Mouse (Mus musculus) c-Kit-negative CD71-positive TER-119-positive erythroid progenitor cells, embryonic 14.5 days (primary cell): ENCODE data around the gene Stra6.

Source experiments
- DNase-seq: peaks from one replicate; pipeline ENCODE4 v3.0.0-alpha.2; 2013; ENCODE audit warnings: low read depth, low spot score

The Stra6 gene

GRCm38 (mm10) chr9:58130909-58131308, 67.3 kb downstream of the Stra6 start:
- no peak for DNase-seq

- no peak for DNase-seq
These were observed 68.1 kb downstream of the Stra6 start for GRCm38 (mm10) chr9:58131735-58132134.

GRCm38 (mm10) chr9:58133893-58134884, 70.6 kb downstream of the Stra6 start:
- no peak for DNase-seq

GRCm38 (mm10) chr9:58134906-58135305, 71.3 kb downstream of the Stra6 start:
- DNase-seq: no peak

- no peak for DNase-seq
These were observed 72.3 kb downstream of the Stra6 start for GRCm38 (mm10) chr9:58135921-58136321.

GRCm38 (mm10) chr9:58139947-58140346, 76.4 kb downstream of the Stra6 start:
- no peak for DNase-seq

- DNase-seq: no peak
These were observed 79.8 kb downstream of the Stra6 start for GRCm38 (mm10) chr9:58143419-58143818.

- DNase-seq: no peak
These were observed 81.1 kb downstream of the Stra6 start for GRCm38 (mm10) chr9:58144664-58145063.

- DNase-seq: no peak
These were observed 81.8 kb downstream of the Stra6 start for GRCm38 (mm10) chr9:58145417-58145816.

- DNase-seq: no peak
These were observed 85.2 kb downstream of the Stra6 start for GRCm38 (mm10) chr9:58148806-58149205.

- DNase-seq: no peak
These were observed 87.3 kb downstream of the Stra6 start for GRCm38 (mm10) chr9:58150733-58151361.

- DNase-seq: no peak
These were observed 89.5 kb downstream of the Stra6 start for GRCm38 (mm10) chr9:58153095-58153494.

GRCm38 (mm10) chr9:58155366-58155765, 91.8 kb downstream of the Stra6 start:
- DNase-seq: no peak

- DNase-seq: no peak
These were observed 93.4 kb downstream of the Stra6 start for GRCm38 (mm10) chr9:58156819-58157560.

- DNase-seq: no peak
These were observed 94.2 kb downstream of the Stra6 start for GRCm38 (mm10) chr9:58157838-58158237.

GRCm38 (mm10) chr9:58158541-58159311, 95.1 kb downstream of the Stra6 start:
- no peak for DNase-seq

- DNase-seq: no peak
These were observed 96.3 kb downstream of the Stra6 start for GRCm38 (mm10) chr9:58159855-58160254.

- DNase-seq: no peak
These were observed 96.7 kb downstream of the Stra6 start for GRCm38 (mm10) chr9:58160315-58160714.

- DNase-seq: no peak
These were observed 98.6 kb downstream of the Stra6 start for GRCm38 (mm10) chr9:58162173-58162572.

- no peak for DNase-seq
These were observed 99.6 kb downstream of the Stra6 start for GRCm38 (mm10) chr9:58163146-58163545.

- no peak for DNase-seq
These were observed 102.2 kb downstream of the Stra6 start for GRCm38 (mm10) chr9:58165779-58166178.
